Mouse (Mus musculus) small intestine, adult 2 months (tissue): ENCODE measurements around the gene Alk. TPM values are rescaled to one million over a fixed set of nuclear protein-coding genes. Genes with fewer than 3 reads are reported as not detected.

ENCODE experiments used
- H3K27ac ChIP-seq: fragments of 200-500 bp; 2 replicates; pipeline ENCODE4 v1.5.1; 2012; ENCODE audit warnings: low read depth, low read length, control low read depth, inconsistent platforms; ENCODE audit not compliant: insufficient read depth
- H3K27me3 ChIP-seq: fragments of 200-500 bp; 2 replicates; pipeline ENCODE4 v1.6.1; 2012; ENCODE audit warnings: mild to moderate bottlenecking, moderate library complexity, low read length, inconsistent platforms; ENCODE audit not compliant: control insufficient read depth, insufficient read depth
- H3K36me3 ChIP-seq: fragments of 200-500 bp; 2 replicates; pipeline ENCODE4 v1.6.1; 2012; ENCODE audit warnings: mild to moderate bottlenecking, low read length, control low read depth, inconsistent platforms; ENCODE audit not compliant: control insufficient read depth, insufficient read depth
- H3K4me1 ChIP-seq: fragments of 200-500 bp; 2 replicates; pipeline ENCODE4 v1.6.1; 2012; ENCODE audit warnings: low read length, inconsistent platforms, mixed read lengths; ENCODE audit not compliant: control insufficient read depth, insufficient read depth, insufficient read length
- H3K4me3 ChIP-seq: fragments of 200-500 bp; 2 replicates; pipeline ENCODE4 v1.5.1; 2012; ENCODE audit warnings: low read depth, mild to moderate bottlenecking, control low read depth, inconsistent platforms, low read length, moderate library complexity
- CTCF ChIP-seq: fragments of 200-500 bp; IDR thresholded peaks from 2 replicates; pipeline ENCODE4 v1.5.1; 2012; ENCODE audit warnings: low read depth, mild to moderate bottlenecking, control low read depth, inconsistent platforms, low read length, moderate library complexity, mixed read lengths; ENCODE audit not compliant: insufficient replicate concordance, insufficient read length; ENCODE audit errors: extremely low read depth
- POLR2A ChIP-seq: fragments of 200-500 bp; IDR thresholded peaks from 2 replicates; pipeline ENCODE4 v1.6.1; 2012; ENCODE audit warnings: low read depth, mild to moderate bottlenecking, control low read depth, inconsistent platforms, low read length, moderate library complexity
- WGBS: fragments of 180-500 bp; shearing (Covaris S2); methylation state at CpG from one replicate; pipeline ENCODE4 v1.1.7; 2018; 5-methylcytosine and 5-hydroxymethylcytosine counted together
- polyA plus RNA-seq: library from polyadenylated mRNA; depleted of rRNA; stranded (reverse); fragments of >200 nt; gene quantifications from 2 replicates; pipeline ENCODE4 v1.2.3, GENCODE M21; 2012

Alk gene
- polyA plus RNA-seq, 1 experiment: 0.09 TPM

DNA sequence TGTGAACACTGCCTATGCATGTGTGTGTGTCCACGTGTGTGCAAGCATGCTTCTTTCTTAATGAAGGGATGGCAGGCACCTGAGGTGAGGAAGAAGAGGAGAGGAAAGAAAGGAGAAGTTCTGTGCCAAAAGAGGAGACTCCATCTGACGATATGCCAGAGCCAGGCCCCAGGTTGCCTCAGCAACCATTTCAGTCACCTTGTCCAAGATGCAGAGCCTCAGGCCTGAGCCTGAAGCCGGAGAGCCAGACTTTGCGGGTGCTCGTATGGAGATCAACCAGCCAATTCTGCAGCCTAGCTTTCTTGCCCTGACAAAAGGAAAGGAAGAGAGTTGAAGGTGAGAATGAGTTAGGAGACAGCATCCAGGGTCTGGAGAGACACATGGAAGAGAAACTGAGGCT is 566.1 kb downstream of the Alk start:
- Histone ChIP-seq H3K4me3 (no peak overlapping the region), H3K36me3 (no peaks in the 10 kb centered on the region), H3K27ac (no peak overlapping the region), H3K27me3 (no peaks in the 10 kb centered on the region), H3K4me1 (no peaks in the 10 kb centered on the region)
- 80% methylated on average over 5 of the region's 5 CpGs for WGBS
- TF ChIP-seq POLR2A: no peak
- no peak for TF ChIP-seq CTCF

DNA sequence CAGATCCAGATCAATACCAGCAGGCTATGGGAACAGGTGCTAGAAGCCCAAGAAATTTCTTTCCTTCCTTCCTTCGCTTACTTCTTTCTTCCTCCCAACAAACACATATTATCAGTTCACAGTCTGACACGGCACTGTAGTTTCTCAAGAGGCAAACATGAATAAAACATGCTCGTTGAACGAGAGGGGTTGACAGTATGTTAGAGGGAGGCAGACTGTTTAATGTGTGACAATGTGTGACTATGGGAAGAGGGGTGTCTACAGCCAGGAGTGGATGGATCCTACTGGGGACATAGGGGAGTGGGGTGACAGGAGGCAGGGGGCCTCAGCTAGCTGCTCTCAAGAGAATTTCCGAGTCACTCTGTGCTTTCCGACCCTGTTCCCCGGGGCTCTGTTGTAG is 573.8 kb downstream of the Alk start:
- no peak overlapping the region for H3K4me3 ChIP-seq
- no peak overlapping the region for H3K27ac ChIP-seq
- H3K36me3 ChIP-seq: no peaks in the 10 kb centered on the region
- WGBS: 77% methylated on average over 7 of the region's 7 CpGs
- no peaks in the 10 kb centered on the region for H3K4me1 ChIP-seq
- TF ChIP-seq POLR2A (no peak), CTCF (no peak)
- no peaks in the 10 kb centered on the region for H3K27me3 ChIP-seq

- Histone ChIP-seq H3K27ac (no peak overlapping the region), H3K4me1 (no peaks in the 10 kb centered on the region), H3K4me3 (no peak overlapping the region), H3K27me3 (no peaks in the 10 kb centered on the region), H3K36me3 (no peaks in the 10 kb centered on the region)
- 74% methylated on average over 9 of the region's 9 CpGs for WGBS
- TF ChIP-seq POLR2A (no peak), CTCF (no peak)
Measured at GRCm38 (mm10) chr17:72023323-72023722, 581.1 kb downstream of the Alk start.

- H3K27ac ChIP-seq: no peak overlapping the region
- H3K27me3 ChIP-seq: no peaks in the 10 kb centered on the region
- no peaks in the 10 kb centered on the region for H3K36me3 ChIP-seq
- WGBS: 74% methylated on average over 10 of the region's 10 CpGs
- TF ChIP-seq POLR2A: no peak
- no peak for TF ChIP-seq CTCF
- no peak overlapping the region for H3K4me3 ChIP-seq
- H3K4me1 ChIP-seq: no peaks in the 10 kb centered on the region
Measured at GRCm38 (mm10) chr17:72021733-72022669, 582.4 kb downstream of the Alk start.

DNA sequence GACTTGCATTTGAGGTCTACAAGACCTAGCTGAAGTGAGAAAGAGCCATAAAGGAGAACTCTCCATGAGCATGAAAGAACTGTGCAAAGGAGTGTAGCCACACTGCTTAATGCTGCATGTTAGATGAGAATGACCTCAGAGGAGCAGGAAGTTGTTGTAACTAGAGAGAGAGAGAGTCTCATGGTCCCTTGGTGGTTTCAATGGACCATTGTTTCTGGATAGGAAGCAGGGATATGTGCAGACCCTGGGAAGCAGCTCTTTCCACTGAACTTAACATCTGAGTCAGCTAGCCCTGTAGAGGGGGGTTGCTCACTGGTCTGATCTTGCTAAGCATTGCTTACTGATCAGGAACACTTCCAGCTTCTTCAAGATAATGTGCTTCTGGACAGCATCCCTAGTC is 587.1 kb downstream of the Alk start:
- no peaks in the 10 kb centered on the region for H3K4me1 ChIP-seq
- H3K27ac ChIP-seq: no peak overlapping the region
- no peaks in the 10 kb centered on the region for H3K36me3 ChIP-seq
- TF ChIP-seq CTCF: no peak
- TF ChIP-seq POLR2A: no peak
- no peaks in the 10 kb centered on the region for H3K27me3 ChIP-seq
- H3K4me3 ChIP-seq: no peak overlapping the region

GRCm38 (mm10) chr17:72015253-72015652 is 589.2 kb downstream of the Alk start:
- 76% methylated on average over 3 of the region's 3 CpGs for WGBS
- Histone ChIP-seq H3K4me1 (no peaks in the 10 kb centered on the region), H3K36me3 (no peaks in the 10 kb centered on the region), H3K4me3 (no peak overlapping the region), H3K27ac (no peak overlapping the region), H3K27me3 (no peaks in the 10 kb centered on the region)
- no peak for TF ChIP-seq POLR2A
- TF ChIP-seq CTCF: no peak

DNA sequence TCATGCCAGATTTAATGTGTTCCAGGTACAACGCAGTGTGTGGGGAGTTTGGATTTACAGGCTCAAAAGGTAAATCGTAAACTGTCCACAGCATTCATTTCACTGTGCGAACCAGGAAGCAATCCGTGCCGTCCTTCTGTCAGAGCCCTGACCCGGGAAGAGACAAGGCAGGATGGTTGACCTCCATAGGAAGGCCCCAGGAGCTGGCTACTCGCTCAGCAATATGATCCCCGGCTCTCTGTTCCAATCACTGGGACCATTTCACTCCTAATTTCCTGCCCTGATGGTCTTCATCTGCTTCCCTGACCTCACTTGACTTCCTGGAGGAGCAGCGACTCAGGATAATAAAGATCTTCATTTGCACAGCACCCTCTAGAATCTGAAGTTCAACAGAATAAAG is 591.7 kb downstream of the Alk start:
- Histone ChIP-seq H3K27me3 (no peaks in the 10 kb centered on the region), H3K36me3 (no peaks in the 10 kb centered on the region), H3K27ac (no peak overlapping the region), H3K4me1 (no peaks in the 10 kb centered on the region), H3K4me3 (no peak overlapping the region)
- TF ChIP-seq POLR2A (no peak), CTCF (no peak)
- 75% methylated on average over 9 of the region's 9 CpGs for WGBS
